Mouse (Mus musculus) layer of hippocampus, adult 11-12 months (tissue): ENCODE measurements around the gene Fpr3.
"Not testable (repeated sequence)": the region's sequence is repeated elsewhere in the genome, so short reads cannot be mapped to it uniquely, and the experiment has no call there.

Source experiments
- DNase-seq: peaks from one replicate; pipeline ENCODE4 v3.0.0; 2022; ENCODE audit warnings: low spot score

Gene Fpr3

GRCm38 (mm10) chr17:17883840-17884239 is 3.8 kb upstream of the Fpr3 start, which contains the start of gene Fpr1:
Fpr1 (minus strand) TSS chr17:17883940.
- no peak for DNase-seq

- DNase-seq: no peak
Observed at GRCm38 (mm10) chr17:17889732-17890425, 2.2 kb downstream of the Fpr3 start.

DNA sequence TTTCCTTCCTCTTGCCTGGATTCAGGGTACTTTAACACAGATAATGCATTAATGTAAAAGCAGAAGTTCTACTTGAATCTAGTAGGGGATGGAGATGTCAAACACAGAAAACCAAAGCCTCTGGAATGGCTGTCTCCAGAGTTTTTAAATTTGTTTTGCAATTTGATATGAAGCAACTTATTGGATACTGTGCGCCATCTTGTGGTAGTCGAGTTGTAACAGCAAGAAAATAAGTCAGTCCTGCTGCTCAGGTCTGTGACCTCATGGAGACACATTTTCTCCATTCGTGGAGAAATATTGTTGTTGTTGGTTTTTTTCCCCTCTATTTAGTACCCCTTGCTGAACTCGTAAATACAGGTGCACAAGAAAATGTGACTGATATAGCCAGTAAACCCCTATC is 8.4 kb downstream of the Fpr3 start:
- DNase-seq: peak; percentile 44

GRCm38 (mm10) chr17:17899268-17899667 is 11.6 kb downstream of the Fpr3 start:
- DNase-seq: no peak

DNA sequence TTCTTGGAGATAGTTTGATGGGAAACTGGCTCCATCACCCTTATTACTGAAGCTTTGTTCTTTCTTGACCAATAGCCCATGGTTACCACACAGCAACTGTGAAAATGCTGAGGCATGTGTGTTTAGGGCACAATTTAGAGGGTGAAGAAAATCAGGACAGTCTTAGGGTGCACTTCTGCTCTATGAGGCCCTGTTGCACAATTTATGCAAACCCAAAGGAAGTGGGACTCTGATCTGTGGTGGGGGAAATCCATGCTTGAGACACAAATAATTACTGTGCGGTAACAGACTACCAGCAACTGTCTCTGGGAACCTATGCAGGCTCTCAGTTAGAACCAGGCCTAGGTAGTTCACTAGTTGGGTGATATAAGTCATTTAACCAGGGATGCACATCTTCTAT is 13.1 kb downstream of the Fpr3 start:
- DNase-seq: no peak

DNA sequence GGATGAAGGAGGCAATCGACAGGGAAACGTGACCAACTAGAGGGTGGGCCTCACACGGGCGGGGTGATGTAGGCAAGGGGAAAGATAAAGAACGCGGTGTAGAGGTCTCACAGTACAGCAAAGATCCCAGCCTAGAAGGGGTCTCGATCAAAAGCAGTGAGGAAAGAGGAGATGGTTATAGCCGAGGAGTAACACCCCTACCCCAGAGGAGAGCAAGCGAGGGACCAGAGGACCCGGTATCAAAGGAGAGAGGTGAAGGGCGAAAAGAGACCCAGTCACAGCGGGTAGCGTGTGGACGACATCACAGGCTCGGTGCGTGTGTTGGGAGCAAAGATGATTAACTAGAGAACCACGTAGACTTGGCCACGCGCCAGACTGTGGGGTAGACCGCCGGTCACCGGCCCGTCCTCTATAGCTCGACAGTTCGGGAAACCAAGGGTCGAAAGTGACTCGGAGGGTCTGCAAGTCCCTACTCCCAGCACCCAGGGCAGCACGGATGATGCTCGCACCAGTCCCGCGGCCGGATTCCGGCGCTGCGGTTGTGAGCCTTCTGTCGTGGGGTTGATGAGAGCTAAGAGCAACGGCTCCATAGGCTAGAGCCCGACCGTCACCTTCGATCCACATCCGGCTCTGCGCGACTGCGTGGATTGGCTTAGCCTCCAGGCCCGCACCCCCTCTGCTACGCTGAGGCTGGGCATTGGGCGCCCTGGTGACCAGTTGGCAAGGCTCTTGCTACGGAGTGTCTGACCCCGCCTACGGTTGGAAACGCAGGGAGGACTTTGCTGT is 22.2 kb downstream of the Fpr3 start:
- peak; percentile 84 for DNase-seq

GRCm38 (mm10) chr17:17912618-17913017 is 25.0 kb downstream of the Fpr3 start:
- DNase-seq: not testable (repeated sequence)

DNA sequence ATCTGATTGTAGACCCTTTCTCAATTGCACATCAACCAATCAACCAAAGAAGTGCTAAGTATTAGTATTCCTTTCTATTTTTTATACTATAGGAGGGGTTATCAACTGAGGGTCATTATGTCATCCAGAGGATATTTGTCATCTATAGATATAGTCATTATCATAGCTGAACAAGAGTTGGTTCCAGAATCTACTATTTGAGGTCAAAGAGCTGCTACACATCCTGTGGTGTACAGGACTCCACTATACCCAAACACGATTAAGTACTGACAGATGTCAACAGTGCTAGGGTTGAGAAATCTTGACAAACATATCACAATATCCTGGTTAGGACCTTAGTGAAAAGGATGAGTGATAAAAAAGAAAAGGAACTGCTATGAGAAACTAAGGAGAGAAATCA is 29.7 kb downstream of the Fpr3 start:
- DNase-seq: no peak

- DNase-seq: no peak
Observed at GRCm38 (mm10) chr17:17917782-17918181, 30.1 kb downstream of the Fpr3 start.

GRCm38 (mm10) chr17:17973443-17973842 is 85.8 kb downstream of the Fpr3 start:
- no peak for DNase-seq

- DNase-seq: not testable (repeated sequence)
Observed at GRCm38 (mm10) chr17:17981232-17981631, 93.6 kb downstream of the Fpr3 start.

DNA sequence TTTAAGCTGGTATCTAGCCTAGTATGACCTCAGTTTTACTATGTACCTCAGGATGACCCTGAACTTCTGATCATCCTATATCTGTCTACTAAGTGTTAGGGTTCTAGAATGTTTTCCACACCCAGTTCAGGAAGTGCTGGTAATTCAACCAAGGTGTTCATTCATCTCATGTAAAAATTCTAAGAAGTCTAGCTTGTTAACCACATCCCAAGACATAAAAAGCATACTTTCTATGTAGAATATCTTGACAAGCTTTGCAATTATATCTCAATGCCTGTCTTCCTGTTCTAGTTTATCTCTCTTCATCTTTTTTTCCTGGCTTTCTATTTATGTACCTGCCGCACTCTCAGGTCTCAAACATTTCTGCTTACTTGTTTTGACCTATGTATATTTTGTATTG is 117.1 kb downstream of the Fpr3 start:
- DNase-seq: no peak
